Mouse (Mus musculus): ENCODE measurements at regions not wholly inside any gene's neighbourhood (a gene's known extent, or its start where the extent isn't known, plus 50 kb on each side); places are given as distances from the start of the nearest gene placed in this dataset.

GRCm38 (mm10) chr7:40805866-40806265 lies 92.3 kb upstream of the Vstm2b start:
- TF ChIP-seq ZNF384 (IDR thresholded peaks at IDR 0.05; ENCODE audit: low read depth, low read length), result no peak
- TF ChIP-seq CHD2 (IDR thresholded peaks at IDR 0.05; ENCODE audit: low read depth, low read length), result no peak
- no peak for TF ChIP-seq HCFC1 (IDR thresholded peaks at IDR 0.05; ENCODE audit: borderline replicate concordance, insufficient read depth, low read length)
- TF ChIP-seq MAFK (IDR thresholded peaks at IDR 0.05; ENCODE audit: insufficient read depth, low read depth, low read length), result no peak
- no peak for TF ChIP-seq ZC3H11A (IDR thresholded peaks at IDR 0.05; ENCODE audit: borderline replicate concordance, low read depth, low read length)
